ENCODE assay signal across 18 mouse cellular contexts in the genomic region with DNA sequence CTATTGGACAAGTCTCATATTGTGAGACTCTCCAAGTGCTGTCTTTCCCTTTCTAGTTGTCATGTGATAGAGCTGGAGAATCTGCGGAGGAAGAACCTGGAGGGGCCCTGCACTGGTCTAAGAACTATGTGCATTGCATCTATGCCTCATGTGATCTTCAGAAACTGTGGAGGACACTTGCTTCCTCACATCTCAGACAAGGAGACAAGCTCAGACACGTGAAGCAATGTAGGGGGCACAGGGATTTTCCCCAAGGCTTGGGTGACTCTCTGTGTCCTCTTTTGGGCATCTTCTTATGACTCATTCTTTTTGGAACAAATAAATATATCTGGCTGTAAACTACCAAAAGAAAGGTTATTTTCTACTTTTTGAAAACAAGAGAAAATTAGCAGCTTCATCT.
"Had no signal": no experiment of that assay in that cellular context is flagged by ENCODE, and none has a peak within 500 bp of the region (broad histone marks: within the 10 kb centered on the region; RNA-seq: fewer than 3 reads in every experiment).

No protein-coding gene starts in this region.

- H3K9me3 ChIP-seq: midbrain, embryonic 10.5 days; midbrain, embryonic 12.5 days; neural tube, embryonic 13.5 days; neural tube, embryonic 15.5 days had no signal

- DNase-seq: lung, postnatal 10 days; lung, postnatal 4 days; midbrain, embryonic 14.5 days; retina, postnatal 1 day; right cerebral cortex, adult 18-20 months; right cerebral cortex, postnatal 25 days; right cerebral cortex, postnatal 4 days; spleen, adult 18-20 months; thymus, adult 18-20 months; thymus, postnatal 14 days; thymus, postnatal 36 days had no signal

- H3K4me3 ChIP-seq: midbrain, embryonic 10.5 days; midbrain, embryonic 12.5 days; myocyte; neural tube, embryonic 13.5 days; neural tube, embryonic 15.5 days had no signal

- H3K27ac ChIP-seq: midbrain, embryonic 10.5 days; midbrain, embryonic 12.5 days; neural tube, embryonic 13.5 days; neural tube, embryonic 15.5 days had no signal

- H3K9ac ChIP-seq: lung, embryonic 14.5 days; midbrain, embryonic 12.5 days; neural tube, embryonic 13.5 days; neural tube, embryonic 15.5 days had no signal

- H3K4me2 ChIP-seq: lung, embryonic 14.5 days; midbrain, embryonic 12.5 days; neural tube, embryonic 13.5 days; neural tube, embryonic 15.5 days had no signal

- H3K27me3 ChIP-seq: midbrain, embryonic 12.5 days; neural tube, embryonic 13.5 days; neural tube, embryonic 15.5 days had no signal

- ATAC-seq: midbrain, embryonic 16.5 days had no signal

- H3K4me1 ChIP-seq: midbrain, embryonic 10.5 days; midbrain, embryonic 12.5 days; neural tube, embryonic 13.5 days; neural tube, embryonic 15.5 days had no signal

- H3K36me3 ChIP-seq: midbrain, embryonic 10.5 days; midbrain, embryonic 12.5 days; neural tube, embryonic 13.5 days; neural tube, embryonic 15.5 days had no signal
